Mouse (Mus musculus) bone marrow macrophage, adult 2 months (primary cell): ENCODE data around the gene Rcan1. TPM values are rescaled to one million over a fixed set of nuclear protein-coding genes. Genes with fewer than 3 reads are reported as not detected.
A peak's percentile ranks its signal among the peaks of the same experiment; 100 is the strongest.
"Not testable (repeated sequence)": the region's sequence is repeated elsewhere in the genome, so short reads cannot be mapped to it uniquely, and the experiment has no call there.

Source experiments
- H3K27ac ChIP-seq: 2 replicates; pipeline ENCODE4 v1.5.1; 2012; ENCODE audit warnings: low read depth, low read length; ENCODE audit not compliant: insufficient read depth
- H3K4me1 ChIP-seq: 2 replicates; pipeline ENCODE4 v1.6.1; 2012; ENCODE audit warnings: low read length; ENCODE audit not compliant: control insufficient read depth, insufficient read depth
- H3K4me3 ChIP-seq: 2 replicates; pipeline ENCODE4 v1.5.1; 2012; ENCODE audit warnings: mild to moderate bottlenecking, low read length, moderate library complexity; ENCODE audit not compliant: insufficient read depth
- CTCF ChIP-seq: IDR thresholded peaks from 2 replicates; pipeline ENCODE4 v1.5.1; 2012; ENCODE audit warnings: low read depth, mild to moderate bottlenecking, low read length, moderate library complexity
- POLR2A ChIP-seq: IDR thresholded peaks from 2 replicates; pipeline ENCODE4 v1.6.1; 2012; ENCODE audit warnings: mild to moderate bottlenecking, low read depth, low read length, borderline replicate concordance
- polyA plus RNA-seq: library from polyadenylated mRNA; stranded (reverse); fragments of >200 nt; gene quantifications from 2 replicates; pipeline ENCODE4 v1.2.4, GENCODE M21; 2012; ENCODE audit not compliant: missing spikeins, insufficient read depth, insufficient read length

Rcan1 gene
- polyA plus RNA-seq, result 13.9 and 15.8 TPM in 2 replicates

GRCm38 (mm10) chr16:92470706-92471105 lies at the start of gene Rcan1:
Rcan1 (minus strand) TSS chr16:92470867.
- TF ChIP-seq POLR2A (no peak), CTCF (no peak)
- Histone ChIP-seq H3K4me1 (no peaks in the 10 kb centered on the region), H3K4me3 (no peak within 1 kb of the TSS), H3K27ac (no peak within 1 kb of the TSS)

- Histone ChIP-seq H3K4me3 (no peak overlapping the region), H3K4me1 (peaks cover 13% of the 10 kb centered on the region), H3K27ac (no peak overlapping the region)
- no peak for TF ChIP-seq POLR2A
- peak; percentile 66 for TF ChIP-seq CTCF
Measured at GRCm38 (mm10) chr16:92519820-92520492, 49.3 kb upstream of the Rcan1 start.

DNA sequence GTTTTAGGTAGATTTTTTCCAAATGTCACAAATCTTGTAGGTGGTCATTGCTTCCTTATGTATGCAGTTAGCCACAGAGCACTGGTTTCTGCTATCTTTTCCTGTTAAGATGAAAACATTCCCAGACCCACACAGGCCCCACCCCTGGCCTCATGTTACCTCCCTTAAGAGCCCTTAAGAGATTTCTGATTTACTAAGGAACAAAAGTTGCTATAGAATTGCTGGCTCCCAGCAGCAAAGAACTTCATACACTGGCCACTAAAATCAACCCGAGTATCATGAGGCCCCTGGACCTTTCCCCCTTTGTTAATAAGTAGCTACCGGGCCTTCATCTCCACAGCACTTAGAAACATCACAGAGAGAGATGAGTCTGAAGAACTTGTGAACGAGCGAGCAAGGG lies 48.1 kb upstream of the Rcan1 start:
- Histone ChIP-seq H3K4me3 (no peak overlapping the region), H3K4me1 (peaks cover 8% of the 10 kb centered on the region), H3K27ac (no peak overlapping the region)
- no peak for TF ChIP-seq CTCF
- no peak for TF ChIP-seq POLR2A

GRCm38 (mm10) chr16:92516139-92516538 lies 45.5 kb upstream of the Rcan1 start:
- Histone ChIP-seq H3K4me3 (no peak overlapping the region), H3K27ac (no peak overlapping the region), H3K4me1 (peaks cover 8% of the 10 kb centered on the region)
- TF ChIP-seq POLR2A, result no peak
- no peak for TF ChIP-seq CTCF

- H3K4me3 ChIP-seq, H3K27ac ChIP-seq, H3K4me1 ChIP-seq: not testable (repeated sequence)
Measured at GRCm38 (mm10) chr16:92514896-92515295, 44.2 kb upstream of the Rcan1 start.

DNA sequence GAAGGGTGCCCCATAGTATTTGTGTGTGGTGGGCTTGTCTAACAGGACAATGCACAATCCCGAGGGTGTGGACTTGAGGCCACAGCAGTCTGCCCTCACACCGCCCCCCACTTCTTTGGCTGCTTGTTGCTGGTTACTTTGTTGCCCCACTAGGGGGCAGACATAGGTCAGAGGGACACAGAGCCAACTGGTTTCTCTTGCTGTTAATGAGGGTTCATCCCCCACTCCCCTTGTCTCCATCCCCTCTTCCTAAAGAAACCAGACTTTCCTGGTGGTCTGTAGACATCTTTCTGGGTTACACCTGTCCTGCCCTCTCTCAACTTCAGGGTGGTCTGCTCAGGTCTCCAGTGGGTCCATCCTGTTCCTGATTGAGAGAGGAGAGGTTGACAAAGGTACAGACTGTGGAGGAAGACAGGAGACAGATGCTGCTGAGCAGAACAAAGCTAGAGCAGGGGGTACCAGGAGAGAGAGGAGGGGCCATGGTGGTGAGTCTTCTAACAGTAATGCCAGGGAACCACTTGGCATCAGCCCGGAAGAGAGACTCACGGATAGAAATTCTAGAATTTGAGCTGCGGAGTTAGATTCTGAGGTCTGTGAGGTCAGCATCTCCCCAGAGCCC lies 41.2 kb upstream of the Rcan1 start:
- no peak for TF ChIP-seq POLR2A
- no peak for TF ChIP-seq CTCF
- Histone ChIP-seq H3K4me1 (no peaks in the 10 kb centered on the region), H3K27ac (no peak overlapping the region), H3K4me3 (no peak overlapping the region)

- Histone ChIP-seq H3K27ac (no peak overlapping the region), H3K4me3 (no peak overlapping the region), H3K4me1 (no peaks in the 10 kb centered on the region)
- TF ChIP-seq CTCF (no peak), POLR2A (no peak)
Measured at GRCm38 (mm10) chr16:92510835-92511772, 40.4 kb upstream of the Rcan1 start.

- Histone ChIP-seq H3K4me1 (no peaks in the 10 kb centered on the region), H3K27ac (no peak overlapping the region), H3K4me3 (no peak overlapping the region)
- no peak for TF ChIP-seq CTCF
Measured at GRCm38 (mm10) chr16:92507573-92507972, 36.9 kb upstream of the Rcan1 start.

DNA sequence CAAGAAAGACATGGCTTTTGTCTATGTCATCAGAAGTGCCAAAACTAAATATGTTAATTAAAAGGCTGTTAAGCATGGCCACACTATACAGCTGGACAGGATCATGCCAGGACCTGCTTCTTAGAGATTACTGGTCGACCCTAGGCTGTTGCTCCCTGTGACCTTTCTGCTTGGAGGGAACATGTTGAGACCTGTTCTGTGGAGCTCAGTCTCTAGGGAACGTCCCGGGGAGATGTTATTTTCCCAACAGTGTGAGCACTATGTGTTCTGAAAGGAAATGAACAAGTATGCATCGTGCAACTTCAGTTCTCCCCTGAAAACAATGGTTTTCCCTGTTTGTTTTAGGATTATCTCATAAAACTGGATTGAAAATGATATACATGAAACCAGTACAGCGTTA lies 32.4 kb upstream of the Rcan1 start:
- no peak for TF ChIP-seq CTCF
- no peak for TF ChIP-seq POLR2A
- Histone ChIP-seq H3K4me1 (0 out of 2 replicates have a peak, but pooled peaks cover 2% of the 10 kb centered on the region), H3K27ac (no peak overlapping the region), H3K4me3 (no peak overlapping the region)

DNA sequence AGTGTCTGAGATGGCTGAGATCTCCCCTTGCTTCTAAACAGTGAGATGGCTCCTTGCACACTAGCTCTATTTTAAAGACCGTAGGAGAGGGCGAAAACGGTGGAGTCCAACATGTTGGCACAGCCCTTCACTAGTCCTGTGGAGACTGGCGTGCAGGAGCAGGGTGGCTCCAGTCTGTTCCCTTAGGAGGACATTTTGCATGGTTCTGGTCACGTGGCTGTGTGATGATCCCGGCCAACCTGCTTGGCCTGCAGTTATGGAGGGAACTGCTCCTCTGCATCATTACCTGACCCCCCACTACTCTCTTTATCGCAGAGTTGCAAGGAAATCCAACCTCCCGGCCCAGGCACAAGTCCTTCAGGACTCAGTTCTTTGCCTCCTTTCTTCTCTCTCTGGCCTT lies 29.9 kb upstream of the Rcan1 start:
- Histone ChIP-seq H3K4me1 (0 out of 2 replicates have a peak, but pooled peaks cover 2% of the 10 kb centered on the region), H3K4me3 (no peak overlapping the region), H3K27ac (no peak overlapping the region)
- TF ChIP-seq CTCF (no peak), POLR2A (no peak)
